Mouse (Mus musculus): ENCODE results near the gene Spag16. TPM values are rescaled to one million over a fixed set of nuclear protein-coding genes. Genes with fewer than 3 reads are reported as not detected.

Spag16 gene
- total and polyA plus RNA-seq, 3 experiments = not detected

GRCm38 (mm10) chr1:70078806-70079205 is 252.0 kb downstream of the Spag16 start:
- Histone ChIP-seq H3K4me2 (ENCODE audit: insufficient read depth, low read depth, poor library complexity, severe bottlenecking) (no peak overlapping the region), H3K36me3 (replicated peaks in 1 of 2; ENCODE audit: control insufficient read depth in 1 of 2, insufficient read depth in 1 of 2, low read length in 1 of 2) (no peaks in the 10 kb centered on the region), H3K4me3 (replicated peaks in 1 of 3; ENCODE audit: low read depth in 2 of 3, low read length in 2 of 3, poor library complexity in 1 of 3) (no peak overlapping the region), H3K27me3 (replicated peaks) (no peaks in the 10 kb centered on the region), H3K4me1 (ENCODE audit: control insufficient read depth in 1 of 2, insufficient read depth in 2 of 2) (no peaks in the 10 kb centered on the region), H3K79me2 (replicated peaks; ENCODE audit: control insufficient read depth, extremely low read depth, insufficient read depth, poor library complexity, severe bottlenecking) (no peaks in the 10 kb centered on the region), H3K9me3 (replicated peaks; ENCODE audit: low read length) (no peaks in the 10 kb centered on the region), H3K9ac (ENCODE audit: insufficient read depth, low read depth) (no peak overlapping the region), H3K27ac (ENCODE audit: insufficient read depth, low read depth) (no peak overlapping the region)
- no peak for DNase-seq (ENCODE audit: extremely low read depth)
- dilution Hi-C loops (cut with MboI; ENCODE audit: extremely low pct_ligation_motif_present, extremely low pct_unique_long_range_greater_than_20kb, low sequenced_read_pairs) = no loop called here
- in situ Hi-C loops (cut with MboI; ENCODE audit: low pct_ligation_motif_present, low pct_unique_long_range_greater_than_20kb, low sequenced_read_pairs) = no loop called here
- no peak for TF ChIP-seq ELF1 (IDR thresholded peaks at IDR 0.05; ENCODE audit: low read depth, low read length)
- no peak for TF ChIP-seq UBTF (IDR thresholded peaks at IDR 0.05; ENCODE audit: low read depth, low read length)
- TF ChIP-seq HCFC1 (IDR thresholded peaks at IDR 0.05; ENCODE audit: low read depth, low read length) = no peak
- no peak for TF ChIP-seq EP300 (IDR thresholded peaks at IDR 0.05; ENCODE audit: low read length)

GRCm38 (mm10) chr1:70082208-70082878 is 255.6 kb downstream of the Spag16 start:
- no peak for DNase-seq (ENCODE audit: extremely low read depth)
- Histone ChIP-seq H3K4me2 (ENCODE audit: insufficient read depth, low read depth, poor library complexity, severe bottlenecking) (no peak overlapping the region), H3K36me3 (replicated peaks in 1 of 2; ENCODE audit: control insufficient read depth in 1 of 2, insufficient read depth in 1 of 2, low read length in 1 of 2) (no peaks in the 10 kb centered on the region), H3K9me3 (replicated peaks; ENCODE audit: low read length) (no peaks in the 10 kb centered on the region), H3K27me3 (replicated peaks) (no peaks in the 10 kb centered on the region), H3K4me3 (replicated peaks in 1 of 3; ENCODE audit: low read depth in 2 of 3, low read length in 2 of 3, poor library complexity in 1 of 3) (no peak overlapping the region), H3K4me1 (ENCODE audit: control insufficient read depth in 1 of 2, insufficient read depth in 2 of 2) (no peaks in the 10 kb centered on the region), H3K9ac (ENCODE audit: insufficient read depth, low read depth) (no peak overlapping the region), H3K79me2 (replicated peaks; ENCODE audit: control insufficient read depth, extremely low read depth, insufficient read depth, poor library complexity, severe bottlenecking) (no peaks in the 10 kb centered on the region), H3K27ac (ENCODE audit: insufficient read depth, low read depth) (no peak overlapping the region)
- dilution Hi-C loops (cut with MboI; ENCODE audit: extremely low pct_ligation_motif_present, extremely low pct_unique_long_range_greater_than_20kb, low sequenced_read_pairs) = no loop called here
- TF ChIP-seq MAX (IDR thresholded peaks at IDR 0.05; ENCODE audit: low read length) = no peak
- TF ChIP-seq USF2 (conservative IDR thresholded peaks at IDR 0.05; ENCODE audit: low read depth, low read length) = no peak
- no peak for TF ChIP-seq POLR2A (IDR thresholded peaks at IDR 0.05; ENCODE audit: low read depth, low read length)
- TF ChIP-seq MAFK (IDR thresholded peaks at IDR 0.05; ENCODE audit: insufficient replicate concordance, low read length) = no peak
- no peak for TF ChIP-seq ETS1 (conservative IDR thresholded peaks at IDR 0.05; ENCODE audit: low read depth, low read length)
- no peak for TF ChIP-seq NELFE (IDR thresholded peaks at IDR 0.05; ENCODE audit: low read depth, low read length)
- TF ChIP-seq EP300 (IDR thresholded peaks at IDR 0.05; ENCODE audit: low read length) = no peak
- TF ChIP-seq SIN3A (IDR thresholded peaks at IDR 0.05; ENCODE audit: low read length) = no peak
- no peak for TF ChIP-seq POLR2AphosphoS2 (IDR thresholded peaks at IDR 0.05; ENCODE audit: low read depth, low read length)
- no peak for TF ChIP-seq NRF1 (IDR thresholded peaks at IDR 0.05; ENCODE audit: low read depth, low read length)
- no peak for TF ChIP-seq CTCF (conservative IDR thresholded peaks at IDR 0.05 in 1 of 2, IDR thresholded peaks at IDR 0.05 in 1 of 2; ENCODE audit: low read depth in 2 of 2, low read length in 2 of 2)
- no peak for TF ChIP-seq SMC3 (IDR thresholded peaks at IDR 0.05; ENCODE audit: low read depth, low read length)
- no peak for TF ChIP-seq TCF12 (IDR thresholded peaks at IDR 0.05; ENCODE audit: low read depth, low read length)
- no peak for TF ChIP-seq MYC (IDR thresholded peaks at IDR 0.05; ENCODE audit: low read depth, low read length)
- TF ChIP-seq JUN (IDR thresholded peaks at IDR 0.05; ENCODE audit: insufficient read depth, low read depth, low read length) = no peak
- in situ Hi-C loops (cut with MboI; ENCODE audit: low pct_ligation_motif_present, low pct_unique_long_range_greater_than_20kb, low sequenced_read_pairs) = no loop called here

Data from CH12.LX (cell line).